Mouse (Mus musculus) forebrain, postnatal 0 days (tissue): Measurements from ENCODE around the gene Myh9. TPM values are rescaled to one million over a fixed set of nuclear protein-coding genes. Genes with fewer than 3 reads are reported as not detected.

Experiments
- ATAC-seq: fragments of 200-750 bp; cut with Nextera tagmentation; 2 replicates; pipeline ENCODE4 v1.8.0; 2017; ENCODE audit warnings: mild to moderate bottlenecking, moderate library complexity
- DNase-seq: peaks from one replicate; pipeline ENCODE4 v3.0.0-alpha.2; 2015
- H3K27ac ChIP-seq: fragments of 300-500 bp; sonication (generic); 2 replicates; pipeline ENCODE4 v1.5.1; 2014; ENCODE audit warnings: low read depth, mild to moderate bottlenecking, antibody characterized with exemption, low read length, moderate library complexity, mixed read lengths
- H3K27me3 ChIP-seq: fragments of 300-500 bp; sonication (generic); 2 replicates; pipeline ENCODE4 v1.6.1; 2014; ENCODE audit warnings: mild to moderate bottlenecking, low read length, mixed read lengths; ENCODE audit not compliant: insufficient read depth
- H3K36me3 ChIP-seq: fragments of 300-500 bp; sonication (generic); 2 replicates; pipeline ENCODE4 v1.6.1; 2014; ENCODE audit warnings: mild to moderate bottlenecking, moderate library complexity; ENCODE audit not compliant: insufficient read depth
- H3K4me1 ChIP-seq: fragments of 300-500 bp; sonication (generic); 2 replicates; pipeline ENCODE4 v1.6.1; 2014; ENCODE audit warnings: antibody characterized with exemption; ENCODE audit not compliant: insufficient read depth
- H3K4me2 ChIP-seq: fragments of 300-500 bp; sonication (generic); 2 replicates; pipeline ENCODE4 v1.6.1; 2014; ENCODE audit warnings: low read depth, mild to moderate bottlenecking, moderate library complexity
- H3K4me3 ChIP-seq: fragments of 300-500 bp; sonication (generic); 2 replicates; pipeline ENCODE4 v1.5.1; 2014; ENCODE audit warnings: low read depth, low read length, mixed read lengths
- H3K9ac ChIP-seq: fragments of 300-500 bp; sonication (generic); 2 replicates; pipeline ENCODE4 v1.6.1; 2014; ENCODE audit warnings: mild to moderate bottlenecking
- H3K9me3 ChIP-seq: fragments of 300-500 bp; sonication (generic); 2 replicates; pipeline ENCODE4 v1.6.1; 2016; ENCODE audit warnings: low read length
- CTCF ChIP-seq: sonication (generic); IDR thresholded peaks from 2 replicates; pipeline ENCODE4 v1.5.1; 2016; ENCODE audit warnings: antibody characterized with exemption, control low read depth, low read depth
- WGBS: fragments of 180-500 bp; shearing (Covaris S2); extraction: QIAGEN DNeasy Blood & Tissue Kit; methylation state at CpG from one replicate; pipeline ENCODE4 v1.1.7; 2014; 5-methylcytosine and 5-hydroxymethylcytosine counted together
- polyA plus RNA-seq: library from polyadenylated mRNA; unstranded; fragments of >200 nt; fragmentation: Nextera tagmentation; extraction: Ambion mirVana; gene quantifications from 2 replicates; pipeline ENCODE4 v1.2.1, GENCODE M21; 2015
- total RNA-seq: library from RNA; depleted of rRNA; stranded (reverse); fragments of >200 nt; gene quantifications from 2 replicates; pipeline ENCODE4 v1.2.3, GENCODE M21; 2014

Myh9 gene
- total and polyA plus RNA-seq, 2 experiments from 2014 or later, result 7.2 to 35.2 TPM

DNA sequence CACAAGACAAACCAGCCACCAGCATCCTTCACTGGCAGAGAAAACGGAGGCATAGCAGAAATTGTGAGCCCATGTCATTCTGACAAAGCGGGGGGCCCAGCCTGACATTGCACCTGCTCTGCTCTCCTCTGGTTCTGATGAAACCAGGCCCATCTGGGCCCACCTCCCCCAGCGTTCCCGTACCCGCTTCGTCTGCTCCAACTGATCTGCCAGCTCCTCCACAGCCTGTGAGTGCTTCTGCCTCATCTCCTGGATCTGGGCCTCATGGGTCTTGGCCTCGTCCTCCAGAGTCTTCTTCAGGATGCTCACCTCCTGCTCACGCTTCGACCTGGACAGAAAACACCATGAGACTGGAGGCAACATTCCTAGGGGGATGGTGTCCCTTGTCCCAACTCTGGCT is 71.0 kb downstream of the Myh9 start:
- Histone ChIP-seq H3K4me1 (no peaks in the 10 kb centered on the region), H3K36me3 (peaks cover 89% of the 10 kb centered on the region), H3K4me3 (no peak overlapping the region), H3K9me3 (no peaks in the 10 kb centered on the region), H3K27ac (no peak overlapping the region), H3K9ac (no peak overlapping the region), H3K4me2 (no peak overlapping the region), H3K27me3 (no peaks in the 10 kb centered on the region)
- no peak for TF ChIP-seq CTCF
- 98% methylated on average over 9 of the region's 9 CpGs for WGBS
- DNase-seq (no peak), ATAC-seq (no peak)

DNA sequence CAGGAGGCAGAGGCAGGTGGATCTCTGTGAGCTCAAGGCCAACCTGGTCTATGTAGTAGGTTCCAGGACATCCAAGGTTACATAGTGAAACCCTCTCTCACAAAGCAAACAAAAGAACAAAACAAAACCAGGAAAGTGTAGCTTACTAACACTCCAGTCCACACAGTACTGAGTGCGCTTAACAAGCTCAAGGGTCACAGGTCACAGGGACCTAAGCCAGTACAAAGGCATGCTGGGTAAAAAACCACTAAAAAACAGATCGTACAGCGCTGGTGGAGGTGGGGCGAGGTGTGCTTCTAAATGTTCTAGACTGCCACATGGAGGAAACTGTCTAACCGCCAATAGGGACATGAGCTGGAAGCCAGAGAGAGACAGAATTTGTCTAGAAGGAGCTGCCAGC is 71.6 kb downstream of the Myh9 start:
- ATAC-seq (no peak), DNase-seq (no peak)
- H3K36me3 ChIP-seq, result peaks cover 94% of the 10 kb centered on the region
- H3K4me1 ChIP-seq, result no peaks in the 10 kb centered on the region
- no peaks in the 10 kb centered on the region for H3K27me3 ChIP-seq
- H3K27ac ChIP-seq, result no peak overlapping the region
- H3K9me3 ChIP-seq, result no peaks in the 10 kb centered on the region
- H3K4me3 ChIP-seq, result no peak overlapping the region
- no peak overlapping the region for H3K4me2 ChIP-seq
- H3K9ac ChIP-seq, result no peak overlapping the region
- TF ChIP-seq CTCF, result no peak
- WGBS, result 95% methylated on average over 5 of the region's 5 CpGs

DNA sequence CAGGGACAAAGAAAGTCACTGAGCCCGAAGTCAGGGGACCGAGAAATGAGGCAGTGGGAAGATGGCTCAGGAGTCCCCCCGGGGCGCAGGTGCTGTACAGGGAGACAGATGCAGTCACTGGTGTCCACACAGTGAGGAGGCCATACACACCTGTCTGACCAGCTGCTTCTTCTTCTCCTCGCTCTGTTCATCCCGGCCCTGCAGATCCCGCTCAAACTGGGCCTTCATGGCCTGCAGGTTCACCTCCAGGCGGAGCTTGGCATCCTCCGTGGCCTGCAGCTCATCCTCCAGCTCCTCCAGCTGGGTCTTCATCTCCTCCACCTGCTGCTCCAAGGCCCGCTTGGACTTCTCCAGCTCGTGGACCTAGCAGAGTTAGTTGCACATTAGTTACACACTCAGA is 75.0 kb downstream of the Myh9 start:
- ATAC-seq (no peak), DNase-seq (no peak)
- Histone ChIP-seq H3K36me3 (peaks cover 96% of the 10 kb centered on the region), H3K9ac (no peak overlapping the region), H3K4me1 (no peaks in the 10 kb centered on the region), H3K4me2 (no peak overlapping the region), H3K9me3 (no peaks in the 10 kb centered on the region), H3K27ac (no peak overlapping the region), H3K27me3 (no peaks in the 10 kb centered on the region), H3K4me3 (no peak overlapping the region)
- WGBS, result 97% methylated on average over 11 of the region's 11 CpGs
- TF ChIP-seq CTCF, result no peak

DNA sequence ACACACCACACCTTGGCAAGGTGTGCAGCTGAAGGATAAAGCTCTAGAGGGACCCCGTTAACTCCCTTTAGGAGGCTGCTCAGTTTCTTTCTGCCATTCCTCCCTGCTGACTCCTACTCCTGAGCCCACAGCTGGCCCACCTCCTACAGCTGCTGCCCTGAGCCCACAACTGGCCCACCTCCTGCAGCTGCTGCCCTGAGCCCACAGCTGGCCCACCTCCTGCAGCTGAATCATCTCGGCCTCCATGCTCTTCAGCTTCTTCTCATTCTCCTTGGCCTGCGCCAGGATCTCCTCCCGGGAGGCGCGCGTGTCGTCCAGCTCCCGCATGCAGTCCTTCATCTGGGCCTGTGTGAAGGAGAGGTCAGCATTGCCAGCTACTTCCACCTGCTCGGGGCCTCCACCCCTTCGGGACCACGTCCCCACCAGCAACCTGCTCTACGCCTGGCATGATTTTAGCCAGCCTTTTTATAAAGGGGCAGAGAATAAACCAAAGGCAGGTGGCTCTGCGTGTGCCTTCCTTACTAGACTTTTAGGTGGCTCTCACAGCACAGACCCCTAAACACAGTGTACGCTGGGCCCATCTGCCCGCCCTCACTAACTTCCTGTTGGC is 76.4 kb downstream of the Myh9 start:
- Histone ChIP-seq H3K9ac (no peak overlapping the region), H3K4me2 (no peak overlapping the region), H3K27ac (no peak overlapping the region), H3K9me3 (no peaks in the 10 kb centered on the region), H3K4me1 (no peaks in the 10 kb centered on the region), H3K36me3 (peaks cover 90% of the 10 kb centered on the region), H3K4me3 (no peak overlapping the region), H3K27me3 (no peaks in the 10 kb centered on the region)
- ATAC-seq (no peak), DNase-seq (no peak)
- no peak for TF ChIP-seq CTCF
- WGBS, result 95% methylated on average over 16 of the region's 16 CpGs

DNA sequence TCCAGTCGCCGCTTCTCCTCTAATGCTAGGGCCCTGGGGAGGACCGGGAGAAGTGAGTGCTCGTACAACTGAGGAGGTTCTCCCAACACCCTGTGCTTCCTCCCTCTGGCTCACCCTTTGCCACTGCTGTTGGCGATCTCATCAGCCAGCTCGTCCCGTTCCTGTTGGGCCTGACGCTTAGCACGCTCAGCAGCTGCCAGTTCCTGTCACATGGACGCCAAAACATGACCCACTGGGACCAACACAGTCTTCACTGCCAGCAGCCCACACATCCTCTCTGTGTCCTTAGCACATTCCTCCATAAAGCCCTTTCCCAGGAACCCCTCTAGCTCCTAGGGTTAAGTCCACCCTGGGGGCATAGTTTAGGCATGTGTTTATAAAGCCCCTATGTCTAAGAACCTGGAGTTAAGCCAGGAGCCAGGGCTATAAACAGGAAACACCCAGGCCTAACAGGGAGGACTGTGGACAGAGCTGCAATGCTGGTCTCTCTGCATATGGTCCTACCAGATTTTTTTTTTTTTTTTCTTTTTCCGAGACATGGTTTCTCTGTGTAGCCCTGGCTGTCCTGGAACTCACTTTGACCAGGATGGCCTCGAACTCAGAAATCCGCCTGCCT is 77.5 kb downstream of the Myh9 start:
- no peak overlapping the region for H3K27ac ChIP-seq
- WGBS, result 62% methylated on average over 13 of the region's 13 CpGs
- H3K4me3 ChIP-seq, result no peak overlapping the region
- TF ChIP-seq CTCF, result no peak
- no peak overlapping the region for H3K9ac ChIP-seq
- no peaks in the 10 kb centered on the region for H3K27me3 ChIP-seq
- DNase-seq, result no peak
- no peak for ATAC-seq
- H3K4me1 ChIP-seq, result no peaks in the 10 kb centered on the region
- H3K4me2 ChIP-seq, result no peak overlapping the region
- peaks cover 87% of the 10 kb centered on the region for H3K36me3 ChIP-seq
- no peaks in the 10 kb centered on the region for H3K9me3 ChIP-seq

DNA sequence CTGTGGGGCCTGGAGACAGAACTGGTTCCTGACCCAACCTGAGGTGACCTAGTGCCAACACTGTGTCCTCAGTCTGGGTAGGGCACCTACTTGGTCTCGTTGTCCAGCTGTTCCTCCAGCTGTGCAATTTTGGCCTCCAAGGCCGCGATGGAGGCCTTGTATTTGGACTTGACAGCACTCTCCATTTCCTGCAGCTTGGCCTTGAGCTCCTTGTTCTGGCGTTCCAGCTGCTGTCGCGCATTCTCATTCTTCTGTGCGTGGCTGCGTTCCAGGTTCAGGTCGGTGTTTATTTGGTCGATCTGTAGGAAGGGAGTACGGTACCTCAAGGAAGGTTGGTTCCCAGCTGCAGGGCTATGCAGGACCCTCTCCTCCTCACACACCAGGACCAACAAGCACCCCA is 78.3 kb downstream of the Myh9 start:
- H3K27ac ChIP-seq, result no peak overlapping the region
- H3K4me2 ChIP-seq, result no peak overlapping the region
- H3K4me3 ChIP-seq, result no peak overlapping the region
- H3K4me1 ChIP-seq, result no peaks in the 10 kb centered on the region
- no peak for ATAC-seq
- no peak for TF ChIP-seq CTCF
- DNase-seq, result no peak
- H3K27me3 ChIP-seq, result no peaks in the 10 kb centered on the region
- WGBS, result 88% methylated on average over 11 of the region's 11 CpGs
- H3K9me3 ChIP-seq, result no peaks in the 10 kb centered on the region
- peaks cover 79% of the 10 kb centered on the region for H3K36me3 ChIP-seq
- H3K9ac ChIP-seq, result no peak overlapping the region

DNA sequence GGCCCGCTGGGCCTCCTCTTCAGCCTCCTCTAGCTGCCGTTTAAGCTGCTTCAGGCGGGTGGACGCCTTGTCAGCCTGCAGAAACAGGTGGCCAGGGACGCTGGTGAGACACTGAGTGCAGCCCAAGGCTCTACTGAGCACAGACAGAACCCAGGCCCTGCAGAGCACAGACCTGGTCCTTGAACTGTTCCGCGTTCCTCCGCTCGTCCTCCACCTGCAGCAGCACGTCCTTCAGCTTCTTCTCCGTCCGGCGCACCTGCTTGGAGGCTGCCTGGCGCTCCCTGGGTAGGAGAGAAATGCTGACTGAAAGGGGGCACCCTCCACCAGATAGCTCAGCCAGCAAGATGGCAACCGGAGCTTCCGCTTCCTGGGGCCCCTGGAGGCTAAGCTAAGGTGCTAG is 78.9 kb downstream of the Myh9 start:
- no peak overlapping the region for H3K9ac ChIP-seq
- H3K36me3 ChIP-seq, result peaks cover 72% of the 10 kb centered on the region
- H3K27me3 ChIP-seq, result no peaks in the 10 kb centered on the region
- H3K9me3 ChIP-seq, result no peaks in the 10 kb centered on the region
- H3K4me3 ChIP-seq, result no peak overlapping the region
- TF ChIP-seq CTCF, result no peak
- no peak for DNase-seq
- no peak overlapping the region for H3K27ac ChIP-seq
- 93% methylated on average over 16 of the region's 16 CpGs for WGBS
- no peak for ATAC-seq
- H3K4me2 ChIP-seq, result no peak overlapping the region
- no peaks in the 10 kb centered on the region for H3K4me1 ChIP-seq
